Mouse (Mus musculus): ENCODE measurements at regions not wholly inside any gene's neighbourhood (a gene's known extent, or its start where the extent isn't known, plus 50 kb on each side); places are given as distances from the start of the nearest gene placed in this dataset.
A peak's percentile ranks its signal among the peaks of the same experiment; 100 is the strongest.

DNA sequence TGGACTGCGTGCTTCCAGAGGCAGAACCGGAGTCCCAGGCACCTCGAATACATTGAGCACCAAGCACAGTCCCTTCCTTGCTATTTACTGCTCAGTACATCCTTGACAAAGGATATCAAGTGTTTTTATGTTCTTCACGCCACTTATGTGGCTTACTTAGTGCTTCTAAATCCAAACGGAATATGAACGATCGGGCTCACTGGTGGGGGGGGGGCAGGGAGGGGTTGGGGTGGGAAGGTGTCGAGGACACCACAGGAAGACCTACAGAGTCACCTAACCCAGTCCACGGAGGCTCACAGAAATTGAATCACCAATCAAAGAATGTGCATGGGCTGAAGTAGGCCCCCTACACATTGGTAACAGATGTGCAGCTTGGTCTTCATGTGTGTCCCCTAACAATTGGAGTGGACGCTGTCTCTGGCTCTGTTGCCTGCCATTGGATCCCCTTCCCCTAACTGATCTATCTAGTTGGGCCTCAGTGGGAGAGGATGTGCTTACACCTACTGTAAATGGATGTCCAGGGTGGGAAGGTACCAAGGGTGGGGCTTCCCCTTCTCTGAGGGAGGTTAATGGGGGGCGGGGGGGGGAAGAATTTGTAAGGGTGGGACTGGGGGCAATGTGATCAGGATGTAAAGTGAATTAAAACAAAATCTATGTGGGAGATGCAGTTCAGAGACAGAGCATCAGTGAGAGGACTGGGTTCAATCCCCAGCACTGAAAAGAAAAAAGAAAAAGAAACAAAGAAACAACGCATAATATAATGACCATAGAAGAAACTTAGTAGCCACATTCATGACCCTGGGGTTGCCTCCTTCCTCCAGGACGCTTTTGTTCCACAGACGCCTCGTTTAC, 99.1 kb upstream of the Cpm start:
- H3K27ac ChIP-seq (ENCODE audit: low read depth, low read length), result no peak overlapping the region
- no peak for ATAC-seq (ENCODE audit: low FRiP score)
- no peaks in the 10 kb centered on the region for H3K9me3 ChIP-seq (ENCODE audit: control insufficient read depth, low read length)
- DNase-seq (ENCODE audit: low spot score, missing footprints), result no peak
- H3K4me3 ChIP-seq (ENCODE audit: low read depth, low read length), result no peak overlapping the region
- H3K9ac ChIP-seq (ENCODE audit: low read length), result no peak overlapping the region
- WGBS, result 81% methylated on average over 15 of the region's 15 CpGs
- H3K36me3 ChIP-seq (ENCODE audit: control insufficient read depth, insufficient read depth, low read length), result no peaks in the 10 kb centered on the region
- H3K4me2 ChIP-seq, result no peak overlapping the region
- H3K4me1 ChIP-seq (ENCODE audit: control insufficient read depth, insufficient read depth, low read length), result no peaks in the 10 kb centered on the region
- no peaks in the 10 kb centered on the region for H3K27me3 ChIP-seq (ENCODE audit: control insufficient read depth, insufficient read depth, low read length)

DNA sequence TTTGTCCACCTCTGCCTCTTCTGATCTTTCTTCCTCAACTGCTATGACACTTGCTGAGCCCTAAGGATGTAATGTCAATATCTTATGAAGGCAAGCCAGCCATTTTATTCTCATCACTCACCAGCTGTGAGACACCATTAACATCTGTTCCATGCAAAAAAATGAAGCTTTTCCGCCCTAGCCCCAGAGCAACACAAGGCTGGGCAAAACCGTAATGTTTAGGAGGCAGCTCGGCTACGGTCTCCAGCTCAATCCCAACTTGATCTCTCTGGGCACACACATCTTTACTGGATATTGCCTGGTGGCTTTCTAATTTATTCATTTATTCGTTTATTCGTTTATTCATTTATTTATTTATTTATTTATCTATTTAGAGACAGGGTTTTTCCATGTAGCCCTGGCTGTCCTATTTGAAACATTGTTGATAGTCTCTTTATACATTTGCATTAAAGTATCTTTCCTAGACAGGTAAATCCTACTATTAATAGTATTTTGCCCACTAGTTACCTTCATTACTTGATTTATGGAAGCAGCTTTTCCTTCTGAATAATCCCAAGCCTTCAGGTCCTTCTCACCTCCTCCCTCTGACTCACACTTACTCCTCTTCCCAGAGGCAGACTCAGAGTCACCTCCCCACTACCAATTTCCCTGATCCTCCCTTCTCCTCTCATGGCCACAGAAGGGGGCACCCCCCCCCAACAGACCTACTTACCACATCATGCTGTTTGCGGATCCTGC, 99.9 kb upstream of the Cpm start:
- H3K4me3 ChIP-seq (ENCODE audit: low read depth, low read length), result no peak overlapping the region
- H3K36me3 ChIP-seq (ENCODE audit: control insufficient read depth, insufficient read depth, low read length), result no peaks in the 10 kb centered on the region
- H3K9ac ChIP-seq (ENCODE audit: low read length), result no peak overlapping the region
- no peaks in the 10 kb centered on the region for H3K27me3 ChIP-seq (ENCODE audit: control insufficient read depth, insufficient read depth, low read length)
- no peaks in the 10 kb centered on the region for H3K9me3 ChIP-seq (ENCODE audit: control insufficient read depth, low read length)
- no peak overlapping the region for H3K4me2 ChIP-seq
- no peak overlapping the region for H3K27ac ChIP-seq (ENCODE audit: low read depth, low read length)
- ATAC-seq (ENCODE audit: low FRiP score) (no peak), DNase-seq (ENCODE audit: low spot score, missing footprints) (no peak)
- H3K4me1 ChIP-seq (ENCODE audit: control insufficient read depth, insufficient read depth, low read length), result no peaks in the 10 kb centered on the region
- 86% methylated on average over 7 of the region's 7 CpGs for WGBS

DNA sequence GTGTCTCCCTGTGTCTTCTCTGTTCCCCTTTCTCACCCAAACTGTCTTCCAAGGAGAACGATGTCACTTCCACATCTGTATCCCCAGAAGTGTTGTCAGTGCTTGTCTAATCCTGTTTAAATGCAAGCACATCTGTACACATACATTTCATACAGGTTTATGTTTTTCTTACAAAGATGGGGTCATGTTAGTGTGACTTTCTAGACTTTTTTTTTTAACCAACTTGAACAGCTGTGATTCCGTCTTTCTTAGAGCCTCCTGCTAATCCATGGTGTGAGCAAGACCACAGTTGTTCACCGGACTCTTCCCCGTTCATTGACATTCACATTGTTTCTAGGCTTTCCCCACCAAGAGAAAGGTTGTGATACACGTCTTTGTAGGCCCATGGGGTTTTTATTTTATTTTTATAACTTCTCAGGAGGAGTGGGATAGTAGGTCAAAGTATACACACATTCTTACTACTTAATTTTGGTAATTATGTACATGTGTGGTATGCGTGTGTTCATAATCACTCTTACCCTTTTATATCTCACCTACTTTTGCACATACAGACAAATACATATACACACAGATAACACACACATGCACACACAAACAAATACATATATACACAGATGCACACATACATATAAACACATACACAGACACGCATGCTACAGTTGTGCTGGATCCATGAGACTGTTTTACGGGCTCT, 100.6 kb upstream of the Cpm start:
- H3K4me2 ChIP-seq, result no peak overlapping the region
- no peaks in the 10 kb centered on the region for H3K27me3 ChIP-seq (ENCODE audit: control insufficient read depth, insufficient read depth, low read length)
- no peaks in the 10 kb centered on the region for H3K36me3 ChIP-seq (ENCODE audit: control insufficient read depth, insufficient read depth, low read length)
- no peak overlapping the region for H3K27ac ChIP-seq (ENCODE audit: low read depth, low read length)
- H3K4me1 ChIP-seq (ENCODE audit: control insufficient read depth, insufficient read depth, low read length), result no peaks in the 10 kb centered on the region
- H3K4me3 ChIP-seq (ENCODE audit: low read depth, low read length), result no peak overlapping the region
- 88% methylated on average over 8 of the region's 8 CpGs for WGBS
- H3K9me3 ChIP-seq (ENCODE audit: control insufficient read depth, low read length), result no peaks in the 10 kb centered on the region
- ATAC-seq (ENCODE audit: low FRiP score) (no peak), DNase-seq (ENCODE audit: low spot score, missing footprints) (no peak)
- H3K9ac ChIP-seq (ENCODE audit: low read length), result no peak overlapping the region

DNA sequence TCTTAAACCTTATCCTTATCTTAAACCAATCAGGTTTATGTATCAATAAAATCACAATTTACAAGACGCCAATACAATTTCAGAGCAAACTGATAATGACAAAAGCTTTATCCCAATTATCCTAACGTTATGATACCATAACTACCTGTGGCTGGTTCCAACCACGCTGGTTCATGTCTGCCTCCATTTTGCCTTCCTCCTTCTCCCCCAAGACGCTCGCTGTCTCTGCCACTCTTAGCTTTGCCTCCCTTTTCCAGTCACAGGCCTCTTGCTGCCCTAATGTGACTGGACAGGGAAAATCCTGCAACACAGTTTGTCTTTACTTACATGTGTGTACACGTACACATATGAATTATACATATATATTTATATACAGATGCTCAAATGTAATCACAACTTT, 101.3 kb upstream of the Cpm start:
- 87% methylated on average over 6 of the region's 6 CpGs for WGBS
- no peaks in the 10 kb centered on the region for H3K4me1 ChIP-seq (ENCODE audit: control insufficient read depth, insufficient read depth, low read length)
- no peak overlapping the region for H3K27ac ChIP-seq (ENCODE audit: low read depth, low read length)
- no peaks in the 10 kb centered on the region for H3K9me3 ChIP-seq (ENCODE audit: control insufficient read depth, low read length)
- no peak overlapping the region for H3K4me3 ChIP-seq (ENCODE audit: low read depth, low read length)
- no peaks in the 10 kb centered on the region for H3K27me3 ChIP-seq (ENCODE audit: control insufficient read depth, insufficient read depth, low read length)
- H3K9ac ChIP-seq (ENCODE audit: low read length), result no peak overlapping the region
- H3K36me3 ChIP-seq (ENCODE audit: control insufficient read depth, insufficient read depth, low read length), result no peaks in the 10 kb centered on the region
- DNase-seq (ENCODE audit: low spot score, missing footprints) (no peak), ATAC-seq (ENCODE audit: low FRiP score) (no peak)
- H3K4me2 ChIP-seq, result no peak overlapping the region

DNA sequence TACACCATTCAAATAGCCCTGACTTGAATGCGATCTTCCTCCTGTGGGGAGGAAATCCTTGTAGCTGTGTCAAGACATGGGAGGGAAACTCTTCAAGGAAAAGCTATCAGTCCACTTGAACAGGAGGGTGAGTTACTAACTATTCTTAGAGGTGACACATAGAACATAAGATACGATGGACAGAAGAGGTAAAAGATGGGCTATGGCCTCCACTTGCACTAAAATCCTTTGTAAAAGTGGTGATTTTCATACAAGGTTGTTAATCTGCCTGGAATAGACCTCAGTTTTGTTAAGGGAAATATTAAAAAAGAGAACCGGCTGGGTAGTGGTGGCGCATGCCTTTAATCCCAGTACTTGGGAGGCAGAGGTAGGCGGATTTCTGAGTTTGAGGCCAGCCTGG, 102.1 kb upstream of the Cpm start:
- Histone ChIP-seq H3K9ac (ENCODE audit: low read length) (no peak overlapping the region), H3K9me3 (ENCODE audit: control insufficient read depth, low read length) (no peaks in the 10 kb centered on the region), H3K27me3 (ENCODE audit: control insufficient read depth, insufficient read depth, low read length) (no peaks in the 10 kb centered on the region), H3K36me3 (ENCODE audit: control insufficient read depth, insufficient read depth, low read length) (no peaks in the 10 kb centered on the region), H3K4me1 (ENCODE audit: control insufficient read depth, insufficient read depth, low read length) (no peaks in the 10 kb centered on the region), H3K27ac (ENCODE audit: low read depth, low read length) (no peak overlapping the region), H3K4me3 (ENCODE audit: low read depth, low read length) (no peak overlapping the region), H3K4me2 (no peak overlapping the region)
- ATAC-seq (ENCODE audit: low FRiP score) (no peak), DNase-seq (ENCODE audit: low spot score, missing footprints) (no peak)
- WGBS, result 90% methylated on average over 5 of the region's 5 CpGs

DNA sequence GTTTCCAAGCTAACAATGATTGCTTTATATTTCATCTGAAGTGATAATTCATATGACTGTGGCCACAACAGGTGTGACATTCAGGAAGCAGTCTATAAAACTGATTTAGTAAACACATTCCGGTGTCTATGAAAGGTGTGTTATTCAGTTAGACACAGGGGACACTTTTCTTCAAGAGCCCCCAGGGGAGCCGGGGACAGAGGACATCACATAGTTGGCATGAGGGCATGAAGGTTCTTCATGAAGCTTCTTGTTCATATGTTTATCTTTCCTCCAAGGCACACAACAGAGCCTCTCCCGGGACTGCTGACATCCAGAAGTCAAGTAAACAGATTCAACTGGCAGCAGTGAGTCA, 102.5 kb upstream of the Cpm start:
- no peaks in the 10 kb centered on the region for H3K27me3 ChIP-seq (ENCODE audit: control insufficient read depth, insufficient read depth, low read length)
- H3K36me3 ChIP-seq (ENCODE audit: control insufficient read depth, insufficient read depth, low read length), result no peaks in the 10 kb centered on the region
- no peaks in the 10 kb centered on the region for H3K4me1 ChIP-seq (ENCODE audit: control insufficient read depth, insufficient read depth, low read length)
- no peak for DNase-seq (ENCODE audit: low spot score, missing footprints)
- no peak overlapping the region for H3K27ac ChIP-seq (ENCODE audit: low read depth, low read length)
- H3K4me2 ChIP-seq, result no peak overlapping the region
- no peak overlapping the region for H3K9ac ChIP-seq (ENCODE audit: low read length)
- no peaks in the 10 kb centered on the region for H3K9me3 ChIP-seq (ENCODE audit: control insufficient read depth, low read length)
- ATAC-seq (ENCODE audit: low FRiP score), result no peak
- H3K4me3 ChIP-seq (ENCODE audit: low read depth, low read length), result no peak overlapping the region
- WGBS, result 79% methylated on average over 3 of the region's 3 CpGs

DNA sequence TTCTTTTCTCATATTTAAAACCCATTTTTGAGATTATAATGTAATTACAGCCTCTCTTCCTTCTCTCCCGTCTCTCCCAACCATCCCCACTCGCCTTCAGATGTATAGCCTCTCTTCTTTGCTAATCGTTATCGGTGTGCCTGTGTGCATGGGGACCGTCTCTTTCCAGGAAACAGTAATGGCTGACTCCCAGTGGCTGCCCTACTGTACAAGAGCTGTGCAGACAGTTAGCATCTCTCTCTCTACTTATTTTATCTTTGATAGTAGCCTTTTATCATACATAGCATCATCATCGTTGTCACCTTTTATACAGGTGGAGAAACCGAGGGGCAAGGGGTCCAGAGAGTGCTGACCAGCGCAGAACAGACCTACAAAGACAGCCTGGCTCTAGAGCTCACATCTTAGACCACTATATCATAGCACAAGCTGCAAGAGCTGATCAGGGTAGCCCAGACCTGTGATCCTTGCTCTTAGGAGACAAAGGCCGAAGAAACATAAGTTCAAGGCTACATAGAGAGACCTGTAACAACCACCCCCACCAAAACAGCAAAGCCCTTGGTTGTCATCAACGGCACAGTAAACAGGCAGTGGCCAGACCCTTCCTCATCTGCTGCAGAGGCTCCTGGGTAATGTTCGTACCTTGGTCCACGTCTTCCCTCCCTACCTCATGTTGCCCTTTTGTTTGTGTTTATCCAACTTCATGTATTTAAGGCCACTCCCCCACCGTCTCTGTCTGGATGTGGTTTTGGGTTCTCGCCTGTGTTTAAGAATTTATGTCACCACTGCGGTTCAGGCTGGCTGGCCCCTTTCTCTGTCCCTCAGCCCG, 103.1 kb upstream of the Cpm start:
- Histone ChIP-seq H3K4me3 (ENCODE audit: low read depth, low read length) (no peak overlapping the region), H3K4me2 (no peak overlapping the region), H3K27me3 (ENCODE audit: control insufficient read depth, insufficient read depth, low read length) (no peaks in the 10 kb centered on the region), H3K4me1 (ENCODE audit: control insufficient read depth, insufficient read depth, low read length) (no peaks in the 10 kb centered on the region), H3K36me3 (ENCODE audit: control insufficient read depth, insufficient read depth, low read length) (no peaks in the 10 kb centered on the region), H3K9me3 (ENCODE audit: control insufficient read depth, low read length) (no peaks in the 10 kb centered on the region), H3K9ac (ENCODE audit: low read length) (no peak overlapping the region), H3K27ac (ENCODE audit: low read depth, low read length) (no peak overlapping the region)
- ATAC-seq (ENCODE audit: low FRiP score) (no peak), DNase-seq (ENCODE audit: low spot score, missing footprints) (peak; percentile 53)
- 85% methylated on average over 16 of the region's 16 CpGs for WGBS

DNA sequence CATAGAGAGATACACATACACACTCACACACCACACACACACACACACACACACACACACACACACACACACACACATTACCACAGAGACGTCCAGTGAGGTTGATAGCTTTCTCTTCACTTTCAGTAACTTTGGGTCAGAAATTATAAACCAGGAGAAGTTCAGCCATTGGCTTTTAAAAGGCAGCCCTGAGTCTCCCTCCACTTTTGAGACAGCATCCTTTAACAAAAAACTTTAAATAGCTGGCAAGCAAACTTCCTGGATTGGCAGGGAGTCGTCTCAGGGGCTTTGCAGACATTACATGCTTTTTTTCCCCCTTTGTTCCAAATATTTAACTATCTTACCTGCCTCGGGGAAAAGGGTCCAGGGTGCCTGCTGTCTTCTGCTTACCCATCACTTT, 103.7 kb upstream of the Cpm start:
- H3K4me3 ChIP-seq (ENCODE audit: low read depth, low read length), result no peak overlapping the region
- H3K9ac ChIP-seq (ENCODE audit: low read length), result no peak overlapping the region
- H3K4me2 ChIP-seq, result no peak overlapping the region
- H3K9me3 ChIP-seq (ENCODE audit: control insufficient read depth, low read length), result no peaks in the 10 kb centered on the region
- no peaks in the 10 kb centered on the region for H3K36me3 ChIP-seq (ENCODE audit: control insufficient read depth, insufficient read depth, low read length)
- ATAC-seq (ENCODE audit: low FRiP score), result no peak
- 67% methylated on average over 3 of the region's 3 CpGs for WGBS
- no peaks in the 10 kb centered on the region for H3K4me1 ChIP-seq (ENCODE audit: control insufficient read depth, insufficient read depth, low read length)
- DNase-seq (ENCODE audit: low spot score, missing footprints), result peak; percentile 12
- H3K27ac ChIP-seq (ENCODE audit: low read depth, low read length), result no peak overlapping the region
- H3K27me3 ChIP-seq (ENCODE audit: control insufficient read depth, insufficient read depth, low read length), result no peaks in the 10 kb centered on the region
